Mouse (Mus musculus): ENCODE data around the gene Defb35.
"Not testable (repeated sequence)": the region's sequence is repeated elsewhere in the genome, so short reads cannot be mapped to it uniquely, and the experiment has no call there.

Gene Defb35

GRCm38 (mm10) chr8:21938052-21938451, at the start of gene Defb35:
Defb35 (plus strand) TSS chr8:21938352.
- DNase-seq (ENCODE audit: low read depth in 1 of 2, low spot score in 2 of 2), result not testable (repeated sequence)

GRCm38 (mm10) chr8:21906290-21906689, 31.9 kb upstream of the Defb35 start, which contains the start of gene Defb11:
Defb11 (minus strand) TSS chr8:21906412.
- DNase-seq (ENCODE audit: low read depth in 1 of 2, low spot score in 2 of 2), result not testable (repeated sequence)

DNA sequence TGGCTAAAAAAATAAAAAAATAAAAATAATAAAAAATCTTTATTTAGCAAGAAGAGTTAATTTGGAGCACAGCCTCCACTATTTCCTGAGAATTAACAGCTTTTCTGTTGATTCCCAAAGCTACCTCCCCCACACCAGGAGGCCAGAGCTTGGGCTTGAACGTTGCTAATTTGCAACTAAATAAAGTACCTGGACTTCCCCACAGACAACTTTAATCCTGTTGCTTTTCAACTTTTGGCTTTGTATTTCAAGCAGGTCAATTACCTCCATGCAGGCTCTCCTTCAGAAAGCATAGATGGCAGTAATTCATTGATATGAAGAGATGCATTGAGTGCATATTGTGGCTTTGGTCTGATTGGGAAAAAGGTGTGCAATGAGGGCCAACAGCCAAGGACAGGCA, 26.2 kb upstream of the Defb35 start:
- no peak for DNase-seq (ENCODE audit: low read depth in 1 of 2, low spot score in 2 of 2)

DNA sequence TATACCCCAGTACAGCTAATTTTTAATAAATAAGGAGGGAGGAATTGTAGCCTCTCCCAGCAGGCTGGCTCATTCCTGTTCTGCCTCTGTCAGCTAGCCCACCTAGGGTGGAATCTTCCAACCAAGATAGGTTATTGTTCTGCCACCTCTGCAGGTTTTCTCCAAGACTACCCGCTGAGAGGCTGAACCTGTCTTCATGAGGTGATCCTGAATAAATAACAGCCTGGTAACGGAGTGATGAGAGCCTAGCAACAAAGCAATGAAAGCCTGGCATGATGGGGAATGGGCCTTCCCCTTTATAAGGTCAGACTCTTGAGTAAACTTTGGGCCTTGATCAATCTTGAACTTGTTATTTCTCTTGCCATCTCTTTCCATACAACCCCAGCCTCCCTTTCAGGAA, 25.6 kb upstream of the Defb35 start:
- DNase-seq (ENCODE audit: low read depth in 1 of 2, low spot score in 2 of 2), result no peak

DNA sequence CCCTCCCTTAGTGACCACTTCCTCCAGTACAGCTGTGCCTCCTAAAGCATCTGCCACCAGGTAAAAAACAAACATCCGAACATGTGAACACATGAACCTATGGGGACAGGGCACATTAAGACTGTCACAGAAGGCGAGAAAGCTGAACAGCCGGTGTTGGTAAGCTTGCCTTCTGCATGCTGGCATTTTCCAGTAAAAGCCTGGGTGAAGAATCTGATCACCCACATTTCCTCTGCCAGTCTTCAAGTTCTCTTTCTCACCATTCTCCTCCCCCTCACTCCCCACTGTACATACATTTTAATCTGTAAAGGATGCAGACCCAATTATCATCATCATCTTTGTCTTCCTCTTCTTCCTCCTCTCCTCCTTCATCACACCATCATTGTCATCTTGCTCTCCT, 22.5 kb upstream of the Defb35 start:
- no peak for DNase-seq (ENCODE audit: low read depth in 1 of 2, low spot score in 2 of 2)

- DNase-seq (ENCODE audit: low read depth in 1 of 2, low spot score in 2 of 2), result not testable (repeated sequence)
Measured at GRCm38 (mm10) chr8:21930754-21931153, 7.4 kb upstream of the Defb35 start.

- no peak for DNase-seq (ENCODE audit: low read depth in 1 of 2, low spot score in 2 of 2)
Measured at GRCm38 (mm10) chr8:21932610-21933009, 5.5 kb upstream of the Defb35 start, which contains the start of gene Defb15. Defb15 (minus strand) TSS chr8:21932710.

- DNase-seq (ENCODE audit: low read depth in 1 of 2, low spot score in 2 of 2), result no peak
Measured at GRCm38 (mm10) chr8:21946462-21946861, 8.3 kb downstream of the Defb35 start, which contains the start of gene Defb13. Defb13 (plus strand) TSS chr8:21946762.

DNA sequence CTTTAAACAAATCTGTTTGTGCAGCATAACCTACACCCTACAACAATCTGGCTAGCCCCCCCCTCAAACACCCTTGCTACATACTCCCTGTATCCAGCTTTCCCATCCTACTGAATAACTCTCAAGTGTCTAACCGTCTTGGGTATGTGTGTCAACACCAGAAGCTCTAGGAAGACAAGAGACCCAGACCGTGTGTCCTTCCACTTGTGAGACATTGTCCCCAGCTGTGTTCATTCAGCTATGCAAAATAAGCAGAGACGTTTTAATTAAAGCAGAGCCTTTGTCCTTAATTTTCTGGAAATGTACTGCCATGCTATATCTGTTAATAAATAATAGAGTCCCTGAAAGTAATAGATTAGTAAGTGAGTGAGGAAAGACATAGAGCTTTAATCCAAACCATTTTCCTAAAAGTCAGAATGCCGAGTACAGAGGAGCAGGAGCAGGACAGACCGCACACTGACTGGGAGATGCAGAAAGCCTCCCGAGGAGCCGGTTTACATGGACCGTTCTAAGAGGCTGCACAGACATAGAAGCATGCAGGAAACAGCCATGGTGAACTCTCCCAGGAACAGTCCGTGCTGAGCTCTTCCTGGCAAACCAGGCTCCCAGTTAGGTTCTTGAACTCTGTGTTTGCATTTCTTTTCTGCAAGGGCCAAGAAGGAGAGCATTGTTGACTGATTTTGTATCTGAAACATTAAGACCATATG, 9.3 kb downstream of the Defb35 start:
- DNase-seq (ENCODE audit: low read depth in 1 of 2, low spot score in 2 of 2), result no peak

DNA sequence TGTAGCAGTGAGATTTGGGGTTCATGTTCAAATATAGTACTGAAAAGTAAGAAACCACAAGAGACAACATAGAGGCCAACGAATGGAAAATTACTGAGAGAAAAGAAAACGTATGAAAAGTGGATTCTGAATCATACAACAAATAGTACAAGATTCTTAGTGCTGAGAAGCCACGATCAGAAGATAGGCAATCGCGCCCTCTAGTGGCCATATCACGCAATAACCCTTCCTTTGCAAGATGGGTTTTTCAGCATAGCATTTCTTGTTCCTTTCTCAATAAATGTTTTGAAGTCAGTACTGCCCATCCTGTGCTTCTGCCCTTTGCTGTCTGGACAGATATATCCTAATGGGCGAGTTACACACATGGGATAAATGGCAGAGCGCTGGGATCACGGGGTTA, 17.2 kb downstream of the Defb35 start:
- DNase-seq (ENCODE audit: low read depth in 1 of 2, low spot score in 2 of 2), result no peak

GRCm38 (mm10) chr8:21956336-21956735, 18.2 kb downstream of the Defb35 start:
- DNase-seq (ENCODE audit: low read depth in 1 of 2, low spot score in 2 of 2), result no peak

DNA sequence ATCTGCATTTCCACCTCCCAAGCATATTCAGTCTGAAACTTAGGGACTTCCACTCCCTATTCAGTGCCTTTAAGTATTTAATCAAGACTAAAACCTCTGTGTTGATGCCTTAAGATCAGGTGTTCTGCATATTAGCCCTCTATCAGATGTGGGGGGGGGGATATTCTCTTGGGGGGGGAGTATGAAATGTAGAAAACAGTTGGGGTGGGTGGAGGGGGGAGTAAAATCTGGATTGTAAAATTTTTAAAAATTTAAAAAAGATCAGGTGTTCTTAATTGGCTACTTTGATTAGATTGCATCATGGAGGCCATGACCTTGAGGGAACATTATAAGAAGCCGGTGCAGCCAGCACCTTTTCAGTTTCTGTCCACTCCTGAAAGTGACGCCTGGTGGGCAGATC, 20.3 kb downstream of the Defb35 start, which contains the start of gene Fam90a1a:
Gene Fam90a1a (plus strand): TSS at position 301 of the 400 bp plus-strand sequence.
- DNase-seq (ENCODE audit: low read depth in 1 of 2, low spot score in 2 of 2), result no peak

DNA sequence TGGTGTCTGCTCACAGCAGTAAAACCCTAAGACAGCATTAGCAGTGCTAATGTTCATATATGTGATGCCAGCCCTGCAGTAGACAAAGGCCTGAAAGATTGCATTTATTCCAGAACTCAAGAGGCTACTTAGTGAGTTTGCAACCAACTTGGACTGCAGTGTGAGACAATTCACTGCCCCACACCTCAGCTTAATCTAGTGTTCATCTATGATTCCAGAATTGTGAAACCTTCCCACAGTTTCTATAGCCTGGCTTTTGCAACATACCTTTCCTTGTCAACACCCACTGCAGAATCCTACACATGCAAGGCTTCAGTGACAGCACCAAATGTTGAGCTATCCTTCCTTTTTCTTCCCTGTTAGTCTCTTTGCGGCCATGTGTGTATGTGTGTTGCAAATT, 28.5 kb downstream of the Defb35 start:
- DNase-seq (ENCODE audit: low read depth in 1 of 2, low spot score in 2 of 2), result no peak

DNA sequence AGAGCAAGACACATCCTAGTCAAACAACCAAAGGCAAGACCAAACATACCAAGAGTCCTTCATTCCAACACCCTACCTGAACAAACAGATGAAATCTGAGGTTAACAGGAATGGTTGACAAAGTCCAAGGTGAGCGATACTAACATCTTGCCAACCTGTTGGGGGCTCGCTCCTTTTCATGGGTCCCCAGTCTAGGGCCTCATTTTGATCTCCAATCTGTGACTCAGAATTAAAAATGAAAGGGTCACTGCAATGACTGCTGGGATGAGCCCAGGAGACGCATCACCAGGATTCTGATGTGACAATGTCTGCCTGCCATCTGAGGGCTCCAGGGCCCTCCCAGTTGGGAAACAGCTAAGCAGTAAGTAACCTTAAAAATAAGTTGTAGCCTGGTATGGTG, 31.3 kb downstream of the Defb35 start, which contains the start of gene Ccdc70:
Gene Ccdc70 (plus strand): TSS at position 301 of the 400 bp plus-strand sequence.
- DNase-seq (ENCODE audit: low read depth in 1 of 2, low spot score in 2 of 2), result no peak

DNA sequence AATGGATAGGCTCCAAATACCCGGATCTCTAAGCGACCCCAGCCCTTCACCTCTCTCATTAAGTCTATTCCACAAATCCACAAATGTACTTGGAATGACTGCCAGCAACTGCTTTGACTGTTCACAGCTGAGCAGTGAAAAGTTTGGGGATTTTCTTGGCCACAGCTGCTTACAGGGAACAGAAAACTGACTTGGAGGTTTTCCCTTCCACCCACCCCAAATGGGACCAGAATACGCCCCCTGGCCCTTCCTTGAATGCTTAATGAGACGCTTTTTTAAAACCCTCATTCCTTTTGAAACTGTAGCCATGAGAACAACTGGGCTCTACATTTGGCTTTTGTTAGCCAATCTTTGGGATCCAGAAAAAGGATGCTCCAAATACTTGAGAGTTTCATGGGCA, 40.0 kb downstream of the Defb35 start:
- DNase-seq (ENCODE audit: low read depth in 1 of 2, low spot score in 2 of 2), result no peak

- no peak for DNase-seq (ENCODE audit: low read depth in 1 of 2, low spot score in 2 of 2)
Measured at GRCm38 (mm10) chr8:21981664-21982337, 43.6 kb downstream of the Defb35 start.

Measured in monocyte, adult 2 months (primary cell).